Mouse (Mus musculus): ENCODE results near the gene Tulp3.
A peak's percentile ranks its signal among the peaks of the same experiment; 100 is the strongest.
"Not testable (repeated sequence)": the region's sequence is repeated elsewhere in the genome, so short reads cannot be mapped to it uniquely, and the experiment has no call there.

Tulp3 gene

DNA sequence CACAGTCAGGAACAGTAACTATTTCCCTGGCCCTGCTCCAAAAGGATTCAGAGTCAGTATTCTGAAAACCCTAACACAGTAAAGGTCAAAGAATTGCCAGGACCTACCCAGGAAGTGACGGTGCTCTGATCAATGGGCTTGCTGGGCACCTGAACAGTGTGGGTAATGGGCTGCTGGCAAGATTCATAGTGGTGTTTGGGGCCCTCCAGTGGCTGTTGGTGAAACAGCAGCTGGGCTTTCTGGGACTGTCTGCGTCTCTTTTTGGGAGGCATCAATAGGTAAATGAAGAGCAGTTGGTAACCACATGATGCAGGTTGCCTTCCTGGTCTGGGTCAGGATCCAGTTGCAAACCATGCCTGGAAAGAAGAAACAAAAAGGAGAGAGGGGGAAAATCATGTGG is 3.3 kb upstream of the Tulp3 start:
- DNase-seq (ENCODE audit: low read depth, low spot score) = no peak

DNA sequence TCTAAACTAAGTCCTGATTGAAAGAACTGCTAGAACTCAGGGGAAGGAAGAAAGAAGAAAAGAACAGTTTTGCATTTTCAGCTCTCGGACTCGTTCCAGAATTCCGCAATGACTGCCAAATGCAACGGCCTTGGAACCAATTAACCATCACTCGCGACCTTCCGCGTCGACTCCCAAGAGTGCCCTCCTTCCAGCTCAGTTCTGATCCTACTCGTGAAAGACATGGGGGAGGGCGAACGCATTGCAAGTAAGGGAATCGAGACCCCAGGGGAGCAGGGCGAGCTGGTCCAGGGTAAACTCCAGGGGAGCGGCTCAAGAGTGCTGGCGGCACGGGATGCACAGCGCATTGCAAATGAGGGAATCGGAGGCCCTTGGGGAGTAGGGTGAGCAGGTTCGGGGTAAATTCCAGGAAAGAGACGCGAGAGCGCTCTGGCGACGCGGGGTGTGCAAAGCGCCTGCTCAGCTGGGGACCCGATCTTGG is 410 bp downstream of the Tulp3 start:
- no peak for DNase-seq (ENCODE audit: low read depth, low spot score)

DNA sequence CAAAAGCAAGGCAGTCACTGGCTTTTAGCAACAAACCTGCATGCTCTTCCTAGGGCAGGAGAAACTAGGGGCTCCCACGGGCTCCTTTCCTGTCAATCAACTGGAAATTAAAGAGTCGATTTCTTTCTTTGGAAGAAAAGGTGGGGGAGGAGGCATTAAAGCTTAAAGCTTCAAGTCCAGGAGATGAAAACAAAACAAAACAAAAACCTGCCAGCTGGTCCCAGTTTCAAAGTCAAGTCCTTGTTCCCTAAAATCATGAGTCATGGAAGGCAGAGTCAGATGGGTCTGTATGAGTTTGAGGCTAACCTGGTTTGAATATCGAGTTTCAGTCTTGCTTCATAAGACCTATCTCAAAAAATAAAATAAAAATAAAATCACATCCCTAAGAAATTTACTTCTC is 1.5 kb downstream of the Tulp3 start:
- DNase-seq (ENCODE audit: low read depth, low spot score) = no peak

DNA sequence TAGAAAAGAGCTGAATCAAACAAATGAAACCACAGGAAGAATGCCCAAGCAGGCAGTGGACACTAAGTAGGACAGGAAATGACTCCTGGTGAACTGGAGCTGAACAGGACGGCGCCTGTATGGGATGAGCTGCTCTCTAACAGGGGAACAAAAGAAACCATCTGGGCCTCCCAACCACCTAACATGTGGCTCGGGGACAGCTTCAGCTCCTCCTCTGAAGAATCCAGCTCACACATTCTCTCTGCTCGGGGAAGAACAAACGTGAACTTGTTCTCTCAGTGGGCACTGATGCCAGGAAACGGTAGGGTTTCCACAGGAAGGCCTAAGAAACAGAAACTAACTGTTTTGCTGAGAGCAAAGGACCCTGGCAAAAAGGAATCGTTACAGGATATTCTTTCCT is 5.9 kb downstream of the Tulp3 start:
- no peak for DNase-seq (ENCODE audit: low read depth, low spot score)

DNA sequence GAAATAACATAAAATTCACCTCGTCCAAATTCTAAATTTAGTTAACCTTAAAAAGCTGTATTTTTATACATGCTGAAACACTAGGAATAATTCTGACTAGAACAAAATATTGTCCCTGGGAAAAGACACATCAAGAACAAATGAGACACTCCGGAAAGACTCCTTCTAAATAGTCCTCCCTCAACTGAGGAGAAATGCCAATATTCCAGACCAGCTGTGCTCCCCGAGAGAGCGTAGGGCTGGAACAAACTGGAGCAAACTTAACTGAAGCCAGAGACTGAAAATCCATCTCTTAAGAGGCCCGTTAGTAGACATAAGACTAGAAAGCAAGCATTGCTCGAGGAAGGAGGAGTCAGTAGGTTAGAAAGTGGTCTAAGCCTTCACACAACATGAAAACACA is 8.9 kb downstream of the Tulp3 start:
- DNase-seq (ENCODE audit: low read depth, low spot score) = no peak

DNA sequence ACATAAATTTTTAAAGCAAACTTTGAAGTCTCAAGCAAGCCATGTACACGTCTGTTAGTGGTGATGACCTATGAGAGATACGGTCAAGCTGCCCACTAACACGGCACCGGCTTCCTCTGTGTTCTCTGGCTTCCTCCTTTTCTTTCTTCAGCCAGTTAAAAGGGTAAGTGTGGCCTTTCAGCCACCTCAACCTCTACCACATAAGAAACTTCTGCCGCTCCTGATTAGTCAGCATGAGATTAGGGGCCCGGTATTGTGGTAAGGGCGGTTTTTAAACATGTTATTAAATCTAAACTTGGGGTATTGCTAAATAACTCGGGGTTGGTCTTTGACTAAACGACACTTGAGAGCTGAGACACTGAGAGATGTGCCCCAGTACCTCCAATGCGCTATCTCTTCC is 10.0 kb downstream of the Tulp3 start:
- DNase-seq (ENCODE audit: low read depth, low spot score) = no peak

DNA sequence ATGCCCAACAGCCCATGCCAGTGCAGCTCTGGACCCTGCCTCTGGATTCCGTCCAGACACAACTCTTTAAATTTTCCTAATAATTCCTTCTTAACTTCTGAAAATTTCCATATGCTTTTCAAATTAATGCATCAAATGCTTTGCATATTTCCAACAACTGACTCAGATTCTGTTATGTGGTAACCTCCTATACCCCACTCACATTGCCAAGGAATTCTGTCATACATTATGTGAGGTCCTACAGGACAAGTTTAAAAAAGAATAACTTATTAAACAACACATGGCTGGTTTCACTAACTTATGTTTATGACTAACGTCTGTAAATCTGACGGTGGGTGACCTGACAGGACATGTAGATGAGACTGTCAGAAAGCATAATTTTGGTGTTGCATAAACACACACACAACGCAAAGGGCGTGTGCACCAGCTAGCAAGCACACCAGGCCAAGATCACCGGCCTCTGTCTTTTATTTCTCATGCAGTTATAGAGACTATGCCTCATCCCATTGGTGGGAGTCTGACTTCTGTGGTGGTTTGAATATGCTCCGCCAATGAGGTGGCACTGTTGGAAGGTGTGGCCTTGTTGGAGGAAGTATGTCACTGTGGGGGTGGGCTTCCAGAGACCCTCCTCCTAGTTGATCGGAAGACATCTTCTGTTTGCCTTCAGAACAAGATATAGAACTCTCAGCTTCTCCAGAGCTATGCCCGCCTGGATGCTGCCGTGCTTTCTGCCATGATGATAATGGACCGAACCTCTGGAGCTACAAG is 13.5 kb downstream of the Tulp3 start:
- DNase-seq (ENCODE audit: low read depth, low spot score) = no peak

DNA sequence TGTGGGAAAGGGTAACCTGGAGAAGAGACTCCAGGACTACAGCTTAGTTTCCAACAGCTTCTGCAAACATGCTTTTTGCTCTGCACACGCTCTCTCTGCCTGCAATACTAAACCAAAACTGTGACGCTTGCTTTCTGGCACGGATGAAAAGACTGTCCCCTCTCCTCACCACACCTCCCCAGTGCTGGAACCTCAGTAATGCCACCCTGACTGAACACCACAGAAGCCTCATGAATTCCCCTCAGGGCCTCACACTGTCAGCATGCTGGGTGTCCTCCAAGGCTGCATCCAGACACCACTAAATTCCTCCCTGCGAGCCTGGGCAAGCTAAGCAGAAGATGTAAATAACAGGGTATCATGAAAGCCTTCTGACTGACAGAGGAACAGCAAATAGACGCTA is 16.8 kb downstream of the Tulp3 start:
- no peak for DNase-seq (ENCODE audit: low read depth, low spot score)

DNA sequence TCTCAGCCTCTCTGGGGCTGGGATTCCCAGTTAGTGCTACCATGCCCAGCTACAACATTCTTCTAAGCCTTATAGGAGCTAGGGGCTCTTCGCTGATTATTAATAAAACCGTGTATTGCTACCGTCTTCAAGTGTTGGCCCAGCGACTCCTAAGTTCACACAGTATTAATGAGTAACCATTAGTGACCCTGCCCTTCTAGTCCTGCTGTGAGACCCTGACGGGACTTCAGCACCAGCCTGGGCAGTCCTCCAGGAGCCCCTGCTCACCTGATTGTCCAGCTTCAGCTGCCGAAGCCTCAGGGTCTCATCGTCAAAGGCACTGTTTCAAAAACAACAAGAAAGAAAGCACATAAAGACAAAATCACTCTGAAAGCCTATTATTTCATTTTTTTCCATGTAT is 18.2 kb downstream of the Tulp3 start:
- DNase-seq (ENCODE audit: low read depth, low spot score) = no peak

DNA sequence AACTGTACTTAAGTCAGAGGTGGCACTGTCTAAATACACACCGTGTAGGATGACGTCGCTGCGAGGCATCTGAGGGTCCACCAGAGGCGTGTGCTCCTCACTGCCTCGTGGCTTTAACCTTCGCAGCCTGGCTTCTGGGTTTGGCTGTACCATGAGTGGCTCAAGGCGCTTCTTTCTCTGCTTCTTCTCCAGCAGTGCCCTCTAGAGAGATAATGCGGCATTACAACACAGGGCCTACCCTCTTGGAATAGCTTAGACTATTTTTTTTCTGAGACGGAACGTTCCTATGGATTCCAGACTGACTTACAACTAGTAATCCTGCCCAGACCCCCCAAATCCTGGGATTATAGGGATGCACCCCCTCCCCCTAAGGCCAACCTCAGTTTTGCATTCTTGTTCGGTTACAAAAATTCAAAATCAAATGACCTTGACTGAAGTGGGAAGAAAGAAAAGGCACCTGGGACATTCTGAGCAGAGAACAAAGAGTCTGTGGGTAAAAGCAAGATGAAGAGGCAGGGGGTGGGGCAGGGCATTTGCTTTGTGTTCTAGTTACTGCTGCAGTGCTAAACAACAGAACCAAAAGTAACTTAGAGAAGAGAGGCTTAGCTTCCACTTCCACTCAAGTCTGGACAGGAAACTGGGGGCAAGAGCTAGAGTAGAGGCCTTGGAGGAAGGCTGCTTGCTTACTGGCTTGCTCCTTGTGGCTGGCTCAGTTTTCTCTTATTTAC is 21.1 kb downstream of the Tulp3 start:
- no peak for DNase-seq (ENCODE audit: low read depth, low spot score)

DNA sequence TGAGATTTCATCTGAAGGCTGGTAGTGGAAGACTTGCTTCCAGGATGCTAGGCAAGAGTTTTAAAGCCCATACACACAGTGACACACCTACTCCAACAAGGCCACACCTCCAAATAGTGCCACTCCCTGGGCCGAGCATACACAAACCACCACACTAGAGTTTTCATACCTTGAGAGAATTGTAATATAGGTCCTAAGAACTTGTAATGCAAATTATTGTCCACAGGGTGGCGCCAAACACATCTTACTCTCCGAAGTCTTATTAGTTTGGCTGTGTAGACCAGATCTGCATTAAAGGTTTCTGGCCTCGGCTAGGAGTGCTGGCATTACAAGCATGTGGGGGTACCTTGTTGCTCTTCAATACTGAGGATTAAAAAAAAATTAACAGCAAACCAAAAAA is 37.3 kb downstream of the Tulp3 start:
- DNase-seq (ENCODE audit: low read depth, low spot score) = peak; percentile 54

DNA sequence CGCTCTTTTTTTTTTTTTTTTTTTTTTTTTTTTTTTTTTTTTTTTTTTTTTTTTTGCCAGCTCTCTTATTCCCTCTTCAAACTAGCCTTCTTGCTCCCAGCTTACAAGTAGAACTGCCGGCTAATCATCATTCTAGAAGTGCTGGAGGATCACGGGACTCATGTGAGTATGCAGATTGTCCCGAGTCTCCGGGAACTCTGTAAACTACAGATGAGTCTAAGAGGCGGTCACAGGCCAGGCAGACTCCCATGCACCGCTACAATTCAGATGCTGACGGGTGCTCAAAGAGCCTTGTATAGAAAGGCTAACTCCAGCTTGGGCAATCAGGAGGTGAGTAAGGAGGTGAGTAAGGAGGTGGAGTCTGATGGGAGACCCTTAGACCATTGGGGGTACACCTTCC is 40.1 kb downstream of the Tulp3 start:
- no peak for DNase-seq (ENCODE audit: low read depth, low spot score)

DNA sequence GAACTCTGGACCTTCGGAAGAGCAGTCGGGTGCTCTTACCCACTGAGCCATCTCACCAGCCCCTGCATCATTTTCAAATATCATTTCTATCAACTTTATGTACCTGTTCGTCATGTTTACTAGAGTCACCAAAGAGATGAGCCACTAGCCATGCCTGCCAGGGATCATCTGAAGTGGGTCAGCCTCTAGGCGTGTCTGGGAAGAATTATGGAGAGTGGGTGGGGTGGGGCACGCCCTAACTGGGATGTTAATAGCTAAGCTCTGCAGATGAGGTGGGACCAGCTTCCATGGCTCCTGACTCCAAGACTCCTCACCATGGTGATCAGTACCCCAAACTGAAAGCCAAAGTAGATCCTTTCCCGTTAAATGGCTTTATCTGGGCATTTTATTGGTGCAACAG is 40.9 kb downstream of the Tulp3 start:
- no peak for DNase-seq (ENCODE audit: low read depth, low spot score)

DNA sequence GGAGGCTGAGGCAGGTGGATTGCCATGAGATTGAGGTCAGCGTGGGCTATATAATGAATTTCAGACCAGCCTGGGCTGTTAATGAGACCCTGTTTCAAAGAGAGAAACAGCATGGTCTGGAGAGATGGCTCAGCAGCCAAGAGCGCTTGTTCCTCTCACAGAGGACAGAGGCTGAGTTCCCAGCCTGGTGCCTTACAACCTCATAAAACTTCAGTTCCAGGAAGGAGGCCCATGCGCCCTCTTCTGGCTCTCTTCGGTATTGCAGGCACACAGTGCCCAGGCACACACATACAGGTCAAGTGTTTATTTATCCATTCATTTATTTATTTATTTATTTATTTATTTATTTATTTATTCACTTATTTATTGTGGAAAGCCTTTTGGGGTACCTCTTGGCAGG is 47.3 kb downstream of the Tulp3 start:
- peak; percentile 13 for DNase-seq (ENCODE audit: low read depth, low spot score)

DNA sequence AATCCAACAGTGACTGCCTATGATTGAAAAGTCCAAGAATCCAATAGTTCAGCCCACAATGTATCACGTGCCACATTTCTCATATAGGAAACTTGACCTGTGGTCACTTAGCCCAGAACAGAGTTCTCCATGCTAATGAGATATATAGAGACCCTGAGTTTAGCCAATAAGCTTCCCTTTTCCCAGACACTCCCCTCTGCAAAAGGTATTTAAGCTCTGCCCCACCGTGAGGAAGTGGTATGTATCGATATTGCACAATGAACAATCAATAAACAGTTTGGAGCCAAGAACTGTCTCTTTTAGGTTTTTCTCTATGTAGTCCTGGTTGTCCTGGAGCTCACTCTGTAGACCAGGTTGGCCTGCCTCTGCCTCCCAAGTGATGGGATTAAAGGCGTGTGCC is 50.9 kb downstream of the Tulp3 start:
- no peak for DNase-seq (ENCODE audit: low read depth, low spot score)

DNA sequence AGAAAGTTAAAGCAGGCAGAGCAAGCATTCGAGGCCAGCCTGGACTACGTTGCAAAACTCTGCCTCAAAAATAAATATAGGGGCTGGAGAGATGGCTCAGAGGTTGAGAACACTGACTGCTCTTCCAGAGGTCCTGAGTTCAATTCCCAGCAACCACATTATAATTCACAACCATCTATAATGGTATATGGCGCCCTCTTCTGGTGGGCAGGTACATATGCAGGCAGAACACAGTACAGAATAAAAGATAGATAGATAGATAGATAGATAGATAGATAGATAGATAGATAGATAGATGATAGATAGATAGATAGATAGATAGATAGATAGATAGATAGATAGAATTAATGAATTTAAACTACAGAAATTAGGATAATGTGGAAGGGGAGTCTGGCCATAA is 53.0 kb downstream of the Tulp3 start:
- not testable (repeated sequence) for DNase-seq (ENCODE audit: low read depth, low spot score)

DNA sequence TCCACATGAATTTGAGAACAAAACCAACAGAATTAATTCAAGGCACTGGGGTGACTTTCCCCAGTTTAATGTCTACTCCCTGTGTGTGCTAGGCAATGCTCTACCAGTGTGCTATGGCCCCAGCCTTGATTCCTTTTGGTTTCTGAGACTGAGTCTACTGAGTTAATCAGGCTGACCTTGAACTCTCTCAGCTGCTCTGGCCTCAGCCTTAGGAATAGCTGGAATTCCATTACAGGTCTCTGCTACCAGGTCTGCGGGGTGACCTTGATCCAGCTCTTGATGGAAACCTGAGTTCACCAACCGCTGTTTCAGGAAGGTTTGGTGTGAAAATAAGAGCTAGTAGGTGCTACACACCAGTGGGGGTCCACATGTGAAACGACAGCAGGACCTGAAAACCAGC is 53.8 kb downstream of the Tulp3 start:
- DNase-seq (ENCODE audit: low read depth, low spot score) = no peak

DNA sequence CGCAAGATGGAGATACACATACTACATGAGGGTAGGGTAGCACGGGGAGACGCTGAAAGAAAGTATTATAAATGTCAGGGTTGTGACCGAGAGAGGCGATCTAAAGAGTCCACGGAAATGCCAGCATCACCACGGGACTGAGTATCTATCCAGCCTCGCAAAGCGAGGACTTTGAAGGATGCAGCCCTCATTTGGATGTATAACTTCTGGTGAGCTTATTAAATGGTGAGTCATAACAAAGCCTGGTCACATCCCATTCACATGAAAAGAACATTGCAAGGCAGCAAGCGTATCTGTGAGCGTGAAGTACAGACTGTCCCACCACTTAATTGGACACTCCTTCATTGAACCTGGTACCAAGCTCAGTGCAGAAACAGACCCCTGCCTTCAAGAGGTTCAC is 54.2 kb downstream of the Tulp3 start:
- DNase-seq (ENCODE audit: low read depth, low spot score) = no peak

DNA sequence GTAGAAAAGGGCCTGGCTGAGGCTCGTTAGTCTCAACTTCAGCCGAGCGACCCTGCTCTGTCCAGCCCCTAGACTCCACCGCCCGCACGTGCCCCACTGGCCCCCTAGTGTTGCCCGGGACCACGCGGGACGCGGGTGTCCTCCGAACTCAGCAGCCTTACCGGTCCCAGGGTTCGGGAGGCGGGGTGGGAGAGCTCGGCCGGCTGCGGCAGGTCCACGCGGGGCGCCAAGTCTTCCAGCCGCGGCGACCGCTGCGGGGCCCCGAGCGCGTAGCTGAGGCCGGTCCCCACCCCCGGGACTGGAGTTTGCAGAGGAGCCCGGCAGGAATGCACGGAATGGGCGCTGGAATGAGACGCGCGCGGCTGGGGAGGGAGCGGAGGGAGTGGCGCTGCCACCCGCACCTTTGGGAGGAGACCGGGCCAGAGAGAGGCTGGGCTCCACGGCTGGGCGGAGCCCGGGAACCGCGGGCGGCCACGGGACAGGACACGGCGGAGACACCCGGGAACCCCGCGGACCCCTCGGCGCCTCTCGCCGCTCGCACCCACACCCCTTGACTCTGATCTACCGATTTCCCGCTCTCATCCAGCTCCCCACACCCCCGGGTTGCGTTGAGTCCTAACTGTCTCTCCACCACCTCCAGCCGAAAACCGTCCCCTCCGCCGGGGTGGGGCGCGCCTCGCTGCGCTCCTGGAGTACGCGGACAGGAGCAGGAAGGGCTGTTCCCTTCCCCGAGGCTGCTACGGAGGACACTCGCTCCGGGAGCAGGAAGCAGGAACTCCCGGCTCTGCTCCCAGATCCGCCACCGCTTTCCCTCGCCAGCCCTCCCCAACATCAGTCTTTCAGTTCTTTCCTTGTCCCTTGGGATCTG is 55.3 kb downstream of the Tulp3 start, which contains the start of gene Tead4:
Gene Tead4 (minus strand): TSS at position 690 of the 868 bp plus-strand sequence.
- no peak for DNase-seq (ENCODE audit: low read depth, low spot score)

DNA sequence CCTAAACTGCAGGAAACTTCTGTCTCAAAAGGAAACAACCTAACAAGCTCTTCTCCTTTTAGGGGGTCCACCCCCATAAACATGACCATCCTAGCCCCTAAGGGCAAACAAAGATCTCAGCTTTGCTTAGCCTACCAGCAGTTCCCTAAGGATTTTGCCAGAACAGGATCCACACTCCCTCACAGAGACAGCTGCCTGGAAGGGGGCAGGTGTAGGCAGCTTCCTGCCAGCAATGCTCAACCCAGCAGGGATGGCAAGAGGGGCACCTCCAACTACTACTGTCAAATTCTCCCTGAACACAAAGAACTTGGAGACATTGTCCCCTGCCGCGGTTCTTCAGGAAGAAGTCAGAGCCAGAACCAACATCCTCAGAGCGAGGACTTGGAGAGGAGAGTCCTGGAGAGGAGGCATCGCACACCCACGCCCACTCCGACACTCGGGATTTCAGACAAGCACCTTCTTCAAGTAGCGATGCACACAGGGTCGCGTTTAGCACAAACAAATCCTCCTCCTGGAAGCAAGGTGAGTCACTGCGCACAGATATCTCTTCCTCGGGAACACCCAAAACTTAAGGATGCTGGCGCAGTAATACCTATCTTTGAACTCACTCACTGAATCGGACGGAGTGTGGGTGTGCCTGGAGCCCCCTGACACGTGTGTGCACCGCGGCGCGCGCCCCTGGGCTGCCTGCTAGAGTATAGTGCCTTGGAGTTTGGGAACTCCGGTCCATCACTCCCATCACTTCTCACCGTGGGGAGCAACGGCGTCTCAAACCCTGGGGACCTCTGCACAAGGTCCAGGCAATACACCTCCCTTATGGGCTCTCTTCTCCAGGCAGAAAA is 56.1 kb downstream of the Tulp3 start:
- DNase-seq (ENCODE audit: low read depth, low spot score) = no peak

DNA sequence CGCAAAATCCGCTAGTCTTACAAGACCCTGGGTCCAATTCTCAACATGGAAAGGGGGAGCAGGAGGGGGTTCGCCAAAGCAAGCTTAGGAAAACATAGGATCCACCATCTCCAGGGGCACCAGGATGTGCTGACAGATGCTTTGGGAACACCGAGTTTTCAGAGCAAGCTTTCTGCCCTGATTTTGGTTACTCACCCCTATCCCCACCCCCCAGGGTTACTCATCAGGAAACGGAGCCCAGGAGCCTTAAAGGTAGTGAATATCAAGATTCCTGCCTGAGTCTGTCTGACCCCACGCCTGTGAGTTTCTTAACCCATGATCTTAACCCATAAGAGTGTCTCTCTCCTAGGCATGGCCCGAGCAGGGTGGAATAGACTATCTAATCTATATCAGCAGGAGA is 57.4 kb downstream of the Tulp3 start:
- DNase-seq (ENCODE audit: low read depth, low spot score) = no peak

All from retina, adult 2 months (tissue).